Mouse (Mus musculus): Measurements from ENCODE around the gene Zcchc3.
A peak's percentile ranks its signal among the peaks of the same experiment; 100 is the strongest.

The Zcchc3 gene

GRCm38 (mm10) chr2:152406126-152406525, 8.7 kb downstream of the Zcchc3 start:
- DNase-seq: peak; percentile 95

- DNase-seq: no peak
These were observed 15.7 kb downstream of the Zcchc3 start for GRCm38 (mm10) chr2:152399122-152399542.

- peak; percentile 93 for DNase-seq
These were observed 16.1 kb downstream of the Zcchc3 start for GRCm38 (mm10) chr2:152398691-152399090.

GRCm38 (mm10) chr2:152397680-152398435, 17.0 kb downstream of the Zcchc3 start, which contains the start of gene Sox12:
TSS of gene Sox12 (minus strand) at chr2:152398063.
- DNase-seq: peak; percentile 99

- DNase-seq: peak; percentile 75
These were observed 17.7 kb downstream of the Zcchc3 start for GRCm38 (mm10) chr2:152397004-152397589.

DNA sequence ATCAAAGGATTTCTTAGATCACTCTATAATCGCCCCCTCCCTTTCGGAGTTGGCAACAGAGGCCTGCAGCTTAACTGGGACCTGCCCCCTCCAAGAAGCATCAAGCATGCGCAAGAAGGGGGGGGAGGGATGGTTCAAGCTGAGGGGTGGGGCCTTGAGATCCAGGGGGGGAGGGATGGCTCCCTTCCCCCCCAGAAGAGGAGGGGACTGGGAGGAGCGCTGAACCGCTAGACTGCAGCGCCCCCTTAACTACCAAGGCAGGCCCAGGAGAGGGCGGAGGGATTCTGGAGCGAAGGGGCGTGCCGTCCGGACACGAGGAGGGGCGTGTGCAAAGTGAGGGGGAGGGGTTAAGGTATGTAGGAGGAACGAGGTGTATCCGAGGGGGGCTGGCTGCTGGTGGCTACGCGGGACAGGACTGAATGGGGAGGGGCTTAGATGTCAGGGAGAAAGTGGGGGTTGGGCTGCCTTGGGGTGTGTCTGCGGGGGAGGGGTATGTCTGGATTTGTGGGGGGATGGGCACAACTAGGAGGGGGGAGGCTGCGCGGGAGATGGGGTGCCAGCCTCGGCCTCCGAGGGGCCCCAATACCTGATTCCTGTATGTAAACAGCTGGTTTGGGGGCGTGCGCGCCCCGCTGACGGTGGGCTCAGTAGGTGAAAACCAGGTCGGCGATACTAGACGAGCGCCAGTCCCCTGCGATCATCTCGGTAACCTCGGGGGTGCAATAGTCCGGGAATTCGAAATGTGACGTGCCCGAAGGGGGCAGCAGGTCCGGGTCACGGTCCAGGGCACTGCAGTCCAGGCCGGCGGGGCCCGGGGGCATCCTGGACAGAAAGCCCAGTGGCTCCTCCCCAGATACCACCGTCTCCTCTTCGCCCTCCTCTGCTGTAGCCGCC, 18.5 kb downstream of the Zcchc3 start:
- peak; percentile 84 for DNase-seq

GRCm38 (mm10) chr2:152395271-152395920, 19.4 kb downstream of the Zcchc3 start:
- no peak for DNase-seq

DNA sequence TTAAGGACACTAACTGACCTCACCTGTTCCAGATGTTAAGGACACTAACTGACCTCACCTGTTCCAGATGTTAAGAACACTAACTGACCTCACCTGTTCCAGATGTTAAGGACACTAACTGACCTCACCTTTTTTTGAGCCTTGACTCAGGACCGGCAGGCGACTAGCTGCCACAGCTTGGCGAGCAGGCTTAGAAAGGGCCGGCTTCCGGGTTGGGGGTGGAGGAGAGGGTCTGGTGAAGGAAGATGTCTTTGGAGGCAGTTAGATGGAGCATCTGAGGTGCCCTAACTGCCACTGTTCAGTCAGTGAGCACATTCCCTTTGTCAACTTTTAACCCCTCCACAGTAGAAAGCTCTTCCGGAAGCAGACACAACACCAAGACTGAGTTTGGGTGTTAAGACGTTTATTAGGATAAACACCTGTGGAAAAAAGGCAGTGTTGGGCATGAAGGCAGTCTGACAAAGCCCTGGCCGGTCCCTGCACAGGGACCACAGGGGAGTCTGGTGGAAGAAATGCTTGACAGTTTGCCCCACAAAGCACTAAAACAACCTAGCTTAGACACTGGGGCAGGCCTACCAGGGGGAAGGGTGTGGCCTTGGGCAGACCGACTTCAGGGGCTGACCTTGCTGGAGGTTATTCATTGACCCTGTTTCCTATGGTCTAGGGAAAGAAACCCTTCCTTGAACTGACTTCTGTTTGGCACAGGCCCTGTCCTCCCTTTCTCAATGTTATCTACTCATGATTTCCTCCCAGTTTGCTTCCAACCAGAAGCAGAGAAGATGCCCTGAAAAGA, 21.4 kb downstream of the Zcchc3 start:
- DNase-seq: no peak

- DNase-seq: peak; percentile 52
These were observed 22.0 kb downstream of the Zcchc3 start for GRCm38 (mm10) chr2:152392786-152393185.

DNA sequence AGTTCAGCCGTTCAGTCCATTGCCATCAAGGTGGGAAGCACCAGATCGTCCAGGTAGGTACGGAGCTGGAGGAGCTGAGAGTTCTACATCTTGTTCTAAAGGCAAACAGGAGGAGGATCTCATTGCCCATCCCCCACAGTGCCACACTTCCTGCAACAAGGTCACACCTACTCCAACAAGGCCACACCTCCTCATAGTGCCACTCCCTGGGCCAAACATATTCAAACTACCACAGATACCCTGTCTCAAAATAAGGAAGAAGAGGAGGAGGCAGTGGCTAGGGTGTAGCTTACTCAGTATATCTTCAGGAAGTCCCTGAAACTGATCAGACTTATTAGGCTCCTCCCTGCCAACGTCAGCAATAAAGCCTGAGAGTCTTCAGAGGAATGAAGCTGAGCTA, 30.6 kb downstream of the Zcchc3 start:
- DNase-seq: no peak

- no peak for DNase-seq
These were observed 38.5 kb downstream of the Zcchc3 start, which contains the start of gene Nrsn2 for GRCm38 (mm10) chr2:152376345-152376741. TSS of gene Nrsn2 (minus strand) at chr2:152376638.

DNA sequence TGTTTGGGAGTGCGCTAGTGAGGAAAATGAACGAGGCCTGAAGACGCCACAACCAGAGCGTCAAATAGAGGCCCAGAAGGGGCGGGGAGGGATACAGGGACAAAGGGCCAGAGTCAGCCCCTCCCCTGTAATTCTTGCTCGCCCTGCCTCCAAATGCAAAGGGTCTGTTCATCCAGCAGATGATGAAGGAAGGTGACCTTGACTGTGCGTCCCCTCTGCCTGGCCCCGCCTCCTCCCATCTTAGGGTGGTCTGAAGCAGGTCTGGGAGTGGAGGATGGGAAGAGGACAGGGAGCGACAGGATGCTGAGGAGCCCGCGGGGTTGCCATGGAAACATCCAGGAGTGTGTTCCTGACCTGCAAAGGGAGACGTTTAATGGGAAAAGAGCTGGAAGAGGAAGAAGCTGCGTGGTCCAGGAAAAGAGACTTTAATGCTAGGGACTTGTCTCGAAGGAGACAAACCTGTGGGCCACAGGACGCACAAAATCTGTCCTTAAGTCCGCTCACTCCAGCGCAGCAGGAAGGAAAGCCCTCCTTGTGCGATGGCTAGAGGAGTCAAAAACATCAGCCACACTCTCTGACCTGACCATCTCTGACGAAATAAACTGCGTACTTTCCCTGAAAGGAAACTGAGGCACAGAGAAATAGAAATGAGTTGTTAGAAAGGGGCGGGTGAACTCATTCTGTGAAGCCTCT, 39.0 kb downstream of the Zcchc3 start:
- DNase-seq: no peak

GRCm38 (mm10) chr2:152373547-152373946, 41.3 kb downstream of the Zcchc3 start:
- DNase-seq: no peak

DNA sequence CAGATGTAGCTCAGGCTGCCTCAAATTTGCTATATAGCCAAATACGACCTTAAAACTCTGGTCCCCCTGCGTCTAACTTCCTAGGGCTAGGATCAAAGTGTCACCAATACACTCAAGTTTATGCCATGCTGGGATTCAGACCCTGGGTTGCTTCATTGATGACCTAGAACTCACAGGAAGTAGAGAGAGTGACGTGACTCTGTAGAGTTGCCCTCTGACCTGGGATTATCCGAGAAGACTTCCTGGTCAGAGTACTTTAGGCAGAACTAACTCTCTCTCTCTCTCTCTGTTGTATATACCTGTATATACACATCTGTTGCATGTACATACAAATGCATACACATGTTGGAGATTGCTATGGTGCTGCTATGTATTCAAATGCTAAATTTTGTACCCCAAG, 42.2 kb downstream of the Zcchc3 start:
- DNase-seq: no peak

DNA sequence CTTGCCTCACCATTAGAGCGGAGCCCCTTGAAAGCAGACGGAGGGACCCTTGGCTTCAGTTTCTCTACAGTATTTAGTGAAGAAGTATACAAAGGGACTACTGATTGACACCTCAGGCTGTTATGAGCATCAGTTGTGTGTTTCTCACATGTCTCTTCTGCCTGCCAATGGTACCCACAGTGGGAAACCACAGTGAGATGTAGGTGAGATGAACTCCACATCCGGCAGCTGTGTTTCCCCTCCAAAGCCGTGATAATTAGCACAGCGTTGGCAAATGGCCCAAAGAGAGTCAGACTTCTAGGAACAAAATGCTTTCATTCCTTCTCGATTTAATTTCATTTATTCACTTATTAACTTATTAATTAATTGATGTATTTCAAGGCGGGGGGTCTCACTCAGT, 42.7 kb downstream of the Zcchc3 start:
- no peak for DNase-seq

DNA sequence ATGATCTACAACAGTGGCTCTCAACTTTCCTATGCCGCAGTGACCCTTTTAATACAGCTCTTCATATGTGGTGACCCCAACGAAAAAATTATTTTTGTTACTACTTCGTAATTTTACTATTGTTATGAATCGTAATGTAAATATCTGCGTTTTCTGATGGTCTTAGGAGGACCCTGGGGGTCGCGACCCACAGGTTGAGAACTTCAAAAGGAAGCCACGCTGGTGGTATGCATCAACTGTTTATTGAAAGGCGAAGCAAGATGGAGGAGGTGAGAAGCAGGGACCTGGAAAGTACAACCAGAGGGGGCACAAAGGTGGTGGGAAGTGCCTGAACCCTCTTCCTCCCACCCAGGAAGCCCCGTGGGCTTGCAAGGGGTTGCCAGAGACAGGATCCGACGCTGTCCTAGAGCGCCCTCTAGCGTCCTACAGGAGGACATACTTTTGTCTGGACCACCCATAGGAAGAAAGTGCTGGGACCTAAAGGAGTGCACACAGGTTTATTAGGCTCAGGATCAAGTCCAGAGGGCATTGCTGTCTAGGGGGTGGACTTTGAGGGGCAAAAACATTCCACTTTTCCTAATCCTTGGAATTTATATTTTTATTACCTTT, 46.2 kb downstream of the Zcchc3 start:
- DNase-seq: peak; percentile 76

DNA sequence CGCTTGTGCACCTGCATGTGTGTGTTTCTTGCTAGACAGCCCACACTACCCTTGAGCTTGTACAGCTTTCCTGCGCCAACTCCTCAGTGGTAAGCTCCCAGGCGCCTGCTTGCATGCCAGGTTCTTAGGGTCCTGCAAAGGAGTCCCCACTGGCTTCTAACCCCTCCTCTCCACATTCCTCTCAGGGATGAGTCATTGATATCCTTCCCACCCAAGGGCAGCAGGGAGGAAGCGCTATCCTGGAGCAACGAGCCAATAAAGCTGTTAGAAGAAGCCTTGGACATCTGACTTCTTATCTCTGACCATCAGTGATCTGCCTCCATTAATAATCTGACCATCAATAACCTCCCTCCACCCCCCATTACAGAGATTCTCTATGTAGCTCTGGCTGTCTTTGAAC, 46.9 kb downstream of the Zcchc3 start:
- no peak for DNase-seq

GRCm38 (mm10) chr2:152363245-152364147, 51.3 kb downstream of the Zcchc3 start:
- DNase-seq: peak; percentile 81

Measured in lung, postnatal 14 days (tissue).